Mouse (Mus musculus) small intestine, adult 2 months (tissue): Measurements from ENCODE around the gene Edem2. TPM values are rescaled to one million over a fixed set of nuclear protein-coding genes. Genes with fewer than 3 reads are reported as not detected.

Source experiments
- H3K27ac ChIP-seq: fragments of 200-500 bp; 2 replicates; pipeline ENCODE4 v1.5.1; 2012; ENCODE audit warnings: low read depth, low read length, control low read depth, inconsistent platforms; ENCODE audit not compliant: insufficient read depth
- H3K27me3 ChIP-seq: fragments of 200-500 bp; 2 replicates; pipeline ENCODE4 v1.6.1; 2012; ENCODE audit warnings: mild to moderate bottlenecking, moderate library complexity, low read length, inconsistent platforms; ENCODE audit not compliant: control insufficient read depth, insufficient read depth
- H3K36me3 ChIP-seq: fragments of 200-500 bp; 2 replicates; pipeline ENCODE4 v1.6.1; 2012; ENCODE audit warnings: mild to moderate bottlenecking, low read length, control low read depth, inconsistent platforms; ENCODE audit not compliant: control insufficient read depth, insufficient read depth
- H3K4me1 ChIP-seq: fragments of 200-500 bp; 2 replicates; pipeline ENCODE4 v1.6.1; 2012; ENCODE audit warnings: low read length, inconsistent platforms, mixed read lengths; ENCODE audit not compliant: control insufficient read depth, insufficient read depth, insufficient read length
- H3K4me3 ChIP-seq: fragments of 200-500 bp; 2 replicates; pipeline ENCODE4 v1.5.1; 2012; ENCODE audit warnings: low read depth, mild to moderate bottlenecking, control low read depth, inconsistent platforms, low read length, moderate library complexity
- CTCF ChIP-seq: fragments of 200-500 bp; IDR thresholded peaks from 2 replicates; pipeline ENCODE4 v1.5.1; 2012; ENCODE audit warnings: low read depth, mild to moderate bottlenecking, control low read depth, inconsistent platforms, low read length, moderate library complexity, mixed read lengths; ENCODE audit not compliant: insufficient replicate concordance, insufficient read length; ENCODE audit errors: extremely low read depth
- POLR2A ChIP-seq: fragments of 200-500 bp; IDR thresholded peaks from 2 replicates; pipeline ENCODE4 v1.6.1; 2012; ENCODE audit warnings: low read depth, mild to moderate bottlenecking, control low read depth, inconsistent platforms, low read length, moderate library complexity
- WGBS: fragments of 180-500 bp; shearing (Covaris S2); methylation state at CpG from one replicate; pipeline ENCODE4 v1.1.7; 2018; 5-methylcytosine and 5-hydroxymethylcytosine counted together
- polyA plus RNA-seq: library from polyadenylated mRNA; depleted of rRNA; stranded (reverse); fragments of >200 nt; gene quantifications from 2 replicates; pipeline ENCODE4 v1.2.3, GENCODE M21; 2012; rRNA removed

Gene Edem2
- polyA plus RNA-seq, 1 experiment, result 96.4 TPM

- Histone ChIP-seq H3K27ac (no peak overlapping the region), H3K4me3 (no peak overlapping the region), H3K36me3 (peaks cover 67% of the 10 kb centered on the region), H3K27me3 (no peaks in the 10 kb centered on the region), H3K4me1 (no peaks in the 10 kb centered on the region)
- TF ChIP-seq POLR2A, result no peak
- no peak for TF ChIP-seq CTCF
- WGBS, result 69% methylated on average over 6 of the region's 6 CpGs
Observed at GRCm38 (mm10) chr2:155663910-155664460, 65.3 kb downstream of the Edem2 start.

- H3K36me3 ChIP-seq, result peaks cover 65% of the 10 kb centered on the region
- TF ChIP-seq CTCF, result peak; percentile 56; the same call in 1 of the 2 replicates
- no peak for TF ChIP-seq POLR2A
Observed at GRCm38 (mm10) chr2:155663097-155663496, 66.2 kb downstream of the Edem2 start.

GRCm38 (mm10) chr2:155662390-155662789 lies 66.9 kb downstream of the Edem2 start:
- Histone ChIP-seq H3K27me3 (no peaks in the 10 kb centered on the region), H3K36me3 (peaks cover 68% of the 10 kb centered on the region), H3K4me1 (no peaks in the 10 kb centered on the region), H3K4me3 (no peak overlapping the region), H3K27ac (no peak overlapping the region)
- TF ChIP-seq POLR2A (no peak), CTCF (no peak)
- 97% methylated on average over 5 of the region's 5 CpGs for WGBS

More at GRCm38 (mm10) chr2:155663097-155663496, 66.2 kb downstream of the Edem2 start:
- no peaks in the 10 kb centered on the region for H3K27me3 ChIP-seq
- H3K27ac ChIP-seq, result no peak overlapping the region
- WGBS, result 21% methylated on average over 5 of the region's 5 CpGs
- H3K4me1 ChIP-seq, result no peaks in the 10 kb centered on the region
- no peak overlapping the region for H3K4me3 ChIP-seq

- Histone ChIP-seq H3K27ac (no peak overlapping the region), H3K36me3 (peaks cover 65% of the 10 kb centered on the region), H3K27me3 (no peaks in the 10 kb centered on the region), H3K4me1 (no peaks in the 10 kb centered on the region), H3K4me3 (no peak overlapping the region)
- WGBS, result 92% methylated on average over 6 of the region's 6 CpGs
- TF ChIP-seq CTCF (no peak), POLR2A (no peak)
Observed at GRCm38 (mm10) chr2:155655759-155656372, 73.4 kb downstream of the Edem2 start.

- 94% methylated on average over 5 of the region's 5 CpGs for WGBS
- peaks cover 67% of the 10 kb centered on the region for H3K36me3 ChIP-seq
- H3K27ac ChIP-seq, result no peak overlapping the region
- no peak overlapping the region for H3K4me3 ChIP-seq
- H3K27me3 ChIP-seq, result no peaks in the 10 kb centered on the region
- no peaks in the 10 kb centered on the region for H3K4me1 ChIP-seq
- TF ChIP-seq POLR2A (no peak), CTCF (no peak)
Observed at GRCm38 (mm10) chr2:155652618-155653017, 76.7 kb downstream of the Edem2 start.

Other genes starting within 250 kb of the Edem2 start
- gene Acss2, start 211.5 kb downstream of the Edem2 start, polyA plus RNA-seq, result 9.1 and 18.8 TPM in 2 replicates
- gene Ggt7, start 211.2 kb downstream of the Edem2 start, polyA plus RNA-seq, result 4.7 and 7.0 TPM in 2 replicates
- gene Gss, start 136.7 kb downstream of the Edem2 start, polyA plus RNA-seq, result 73.0 and 85.3 TPM in 2 replicates
- 0.47 and 0.51 TPM in 2 replicates for gene Myh7b, start 118.3 kb downstream of the Edem2 start, polyA plus RNA-seq
- 66.5 and 133 TPM in 2 replicates for gene Trpc4ap, start 37.1 kb downstream of the Edem2 start, polyA plus RNA-seq
- gene Gm17581, start 6.4 kb upstream of the Edem2 start, polyA plus RNA-seq, result not detected in 2 replicates
- gene Procr, start 21.6 kb upstream of the Edem2 start, polyA plus RNA-seq, result 4.8 and 6.8 TPM in 2 replicates
- gene Mmp24, start 45.9 kb upstream of the Edem2 start, polyA plus RNA-seq, result 0.22 and 2.4 TPM in 2 replicates
- 23.6 and 38.3 TPM in 2 replicates for gene BC029722, start 90.0 kb upstream of the Edem2 start, polyA plus RNA-seq
- gene Eif6, start 97.5 kb upstream of the Edem2 start, polyA plus RNA-seq, result 231 and 467 TPM in 2 replicates
- gene Fam83c, start 105.4 kb upstream of the Edem2 start, polyA plus RNA-seq, result 0.34 and 0.89 TPM in 2 replicates
- 9.0 and 9.6 TPM in 2 replicates for gene Uqcc1, start 200.8 kb upstream of the Edem2 start, polyA plus RNA-seq
- not detected in 2 replicates for gene Gm15557, start 211.3 kb upstream of the Edem2 start, polyA plus RNA-seq
- not detected in 2 replicates for gene Gdf5, start 215.9 kb upstream of the Edem2 start, polyA plus RNA-seq
- 4.1 and 8.7 TPM in 2 replicates for gene Cep250, start 227.0 kb upstream of the Edem2 start, polyA plus RNA-seq